Mouse (Mus musculus): ENCODE measurements at regions not wholly inside any gene's neighbourhood (a gene's known extent, or its start where the extent isn't known, plus 50 kb on each side); places are given as distances from the start of the nearest gene placed in this dataset.
"Not testable (repeated sequence)": the region's sequence is repeated elsewhere in the genome, so short reads cannot be mapped to it uniquely, and the experiment has no call there.

- not testable (repeated sequence) for TF ChIP-seq CTCF, EP300 (IDR thresholded peaks at IDR 0.05; ENCODE audit: low read depth)
These were observed 305.5 kb upstream of the Zfp386 start for GRCm38 (mm10) chr12:115742039-115742438.
